Comparison of ENCODE assay signal across 30 mouse cellular contexts in the genomic region with DNA sequence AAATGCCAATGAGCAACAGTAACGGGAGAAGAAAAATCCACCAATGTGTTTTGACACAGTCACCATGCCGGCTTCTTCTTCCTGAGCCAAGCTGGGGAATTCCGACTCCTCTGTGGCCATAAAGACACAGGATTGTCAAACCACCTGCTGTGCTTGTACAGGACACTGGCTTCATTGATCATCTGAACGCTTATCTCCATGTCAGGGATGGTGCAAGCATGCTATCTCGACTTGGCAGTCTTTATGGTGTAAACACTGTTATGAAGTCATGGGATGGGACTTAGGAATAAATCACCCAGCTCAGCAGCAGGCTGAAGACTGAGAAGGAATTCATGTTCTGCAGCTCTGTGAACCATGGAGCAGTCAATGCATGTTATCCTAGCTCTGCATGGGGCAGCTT.
DNase-seq lines count a peak whose midpoint lies in the region; ATAC-seq and TF ChIP-seq lines count a peak whose summit lies in the region.
"Had no signal": no experiment of that assay in that cellular context is flagged by ENCODE, and none has a peak within 500 bp of the region (broad histone marks: within the 10 kb centered on the region; RNA-seq: fewer than 3 reads in every experiment).

No protein-coding gene starts in this region.

- intact Hi-C loops in heart, postnatal 36 days (cut with DNase I): loop anchor here (2.0 to 5.0 kb wide), 2 partner anchors 71 to 135 kb away; no protein-coding TSS in a partner anchor

- DNase-seq in heart, adult 11 months: peak; percentile 91
- no peak for DNase-seq in heart, postnatal 36 days
- DNase-seq in lung, postnatal 0 days (ENCODE audit: low spot score): peak; percentile 28
- DNase-seq in lung, postnatal 14 days: no peak
- DNase-seq in cerebellum, adult 11-12 months: no peak
- DNase-seq: cerebellum, adult 18-20 months; cerebellum, postnatal 14 days; gastrocnemius, adult 2 months; gastrocnemius, postnatal 36 days; heart, postnatal 14 days; kidney, adult 18-20 months; kidney, postnatal 25 days; left cerebral cortex, postnatal 4 days; right cerebral cortex, adult 18-20 months; spleen, adult 18-20 months; thymus, adult 18-20 months; thymus, postnatal 4 days had no signal

- H3K27ac ChIP-seq in lung, postnatal 0 days (ENCODE audit: low read length): no peak overlapping the region
- peak overlapping the region; percentile 68 for H3K27ac ChIP-seq in brown adipose tissue, adult 24 weeks (replicated peaks; ENCODE audit: low read depth, low read length)
- H3K27ac ChIP-seq: gastrocnemius, adult 2 months; hindbrain, embryonic 13.5 days; kidney, embryonic 15.5 days; liver, embryonic 15.5 days; lung, embryonic 15.5 days; midbrain, embryonic 12.5 days; neural tube, embryonic 12.5 days; stomach, postnatal 0 days had no signal

- H3K36me3 ChIP-seq in lung, postnatal 0 days (ENCODE audit: insufficient read depth, low read length): no peaks in the 10 kb centered on the region
- H3K36me3 ChIP-seq: hindbrain, embryonic 13.5 days; kidney, embryonic 15.5 days; liver, embryonic 15.5 days; lung, embryonic 15.5 days; midbrain, embryonic 12.5 days; neural tube, embryonic 12.5 days had no signal

- no peak for TF ChIP-seq CTCF in lung, postnatal 0 days (IDR thresholded peaks at IDR 0.05)

- H3K9ac ChIP-seq in lung, postnatal 0 days (replicated peaks; ENCODE audit: low read depth): no peak overlapping the region
- H3K9ac ChIP-seq: hindbrain, embryonic 13.5 days; kidney, embryonic 15.5 days; liver, embryonic 15.5 days; lung, embryonic 15.5 days; midbrain, embryonic 12.5 days; neural tube, embryonic 12.5 days had no signal

- H3K4me3 ChIP-seq in lung, postnatal 0 days (ENCODE audit: low read depth, low read length): no peak overlapping the region
- no peak overlapping the region for H3K4me3 ChIP-seq in brown adipose tissue, adult 24 weeks (ENCODE audit: insufficient read depth, low read depth, low read length)
- H3K4me3 ChIP-seq: erythroblast, embryonic 14.5 days; gastrocnemius, adult 2 months; hindbrain, embryonic 13.5 days; kidney, embryonic 15.5 days; liver, embryonic 15.5 days; lung, embryonic 15.5 days; megakaryocyte, embryonic 14.5 days; midbrain, embryonic 12.5 days; myocyte; neural tube, embryonic 12.5 days had no signal

- H3K27me3 ChIP-seq in lung, postnatal 0 days (replicated peaks; ENCODE audit: insufficient read depth, low read length): no peaks in the 10 kb centered on the region
- H3K27me3 ChIP-seq: hindbrain, embryonic 13.5 days; kidney, embryonic 15.5 days; liver, embryonic 15.5 days; lung, embryonic 15.5 days; megakaryocyte, embryonic 14.5 days; midbrain, embryonic 12.5 days; neural tube, embryonic 12.5 days had no signal

- H3K4me1 ChIP-seq in lung, postnatal 0 days (ENCODE audit: insufficient read depth, low read depth, low read length): no peaks in the 10 kb centered on the region
- H3K4me1 ChIP-seq in brown adipose tissue, adult 24 weeks (ENCODE audit: control insufficient read depth, insufficient read depth, insufficient read length, low read length): peaks cover 13% of the 10 kb centered on the region; the same call in 1 of the 2 replicates
- H3K4me1 ChIP-seq: hindbrain, embryonic 13.5 days; liver, embryonic 15.5 days; lung, embryonic 15.5 days; megakaryocyte, embryonic 14.5 days; midbrain, embryonic 12.5 days; neural tube, embryonic 12.5 days had no signal

- ATAC-seq in lung, postnatal 0 days: peak; percentile 23; the same call in 1 of the 2 replicates
- ATAC-seq in megakaryocyte, adult 5-6 weeks (ENCODE audit: poor library complexity, severe bottlenecking): 0 out of 2 replicates have a peak, but pooled peaks have one; percentile 12
- ATAC-seq: forebrain, embryonic 16.5 days had no signal

- no peaks in the 10 kb centered on the region for H3K9me3 ChIP-seq in lung, postnatal 0 days (ENCODE audit: low read length)
- H3K9me3 ChIP-seq: hindbrain, embryonic 13.5 days; kidney, embryonic 15.5 days; liver, embryonic 15.5 days; lung, embryonic 15.5 days; midbrain, embryonic 12.5 days; neural tube, embryonic 12.5 days had no signal

- H3K4me2 ChIP-seq in lung, postnatal 0 days (replicated peaks; ENCODE audit: low read depth, low read length): no peak overlapping the region
- H3K4me2 ChIP-seq: hindbrain, embryonic 13.5 days; kidney, embryonic 15.5 days; liver, embryonic 15.5 days; lung, embryonic 15.5 days; midbrain, embryonic 12.5 days; neural tube, embryonic 12.5 days had no signal

- WGBS in lung, postnatal 0 days: 47% methylated on average over 5 of the region's 5 CpGs

- TF ChIP-seq EP300 in lung, postnatal 0 days (IDR thresholded peaks at IDR 0.05): no peak

Comparison
In these comparisons a context has a peak if more than half of its experiments do, and no peak if none do; other contexts are left out.
1. DNase-seq: peak in heart, adult 11 months (single experiment) and lung, postnatal 0 days (single experiment); none in heart, postnatal 36 days (0 of 2), lung, postnatal 14 days (single experiment) and cerebellum, adult 11-12 months (single experiment).